Mouse (Mus musculus) olfactory bulb, adult 2 months (tissue): ENCODE measurements around the gene Tcp10c. TPM values are rescaled to one million over a fixed set of nuclear protein-coding genes. Genes with fewer than 3 reads are reported as not detected.
"Not testable (repeated sequence)": the region's sequence is repeated elsewhere in the genome, so short reads cannot be mapped to it uniquely, and the experiment has no call there.

ENCODE experiments used
- H3K27ac ChIP-seq: fragments of 200-500 bp; 2 replicates; pipeline ENCODE4 v1.5.1; 2012; ENCODE audit warnings: low read depth, low read length; ENCODE audit not compliant: insufficient read depth
- H3K4me1 ChIP-seq: fragments of 200-500 bp; 2 replicates; pipeline ENCODE4 v1.6.1; 2012; ENCODE audit warnings: low read length; ENCODE audit not compliant: control insufficient read depth, insufficient read depth
- H3K4me3 ChIP-seq: fragments of 200-500 bp; 2 replicates; pipeline ENCODE4 v1.5.1; 2012; ENCODE audit warnings: mild to moderate bottlenecking, low read depth, low read length, moderate library complexity; ENCODE audit not compliant: insufficient read depth
- WGBS: fragments of 180-500 bp; shearing (Covaris S2); methylation state at CpG from one replicate; pipeline ENCODE4 v1.1.7; 2018; 5-methylcytosine and 5-hydroxymethylcytosine counted together
- polyA plus RNA-seq: library from polyadenylated mRNA; stranded (reverse); fragments of >200 nt; gene quantifications from 2 replicates; pipeline ENCODE4 v1.2.4, GENCODE M21; 2012; ENCODE audit warnings: low replicate concordance; ENCODE audit not compliant: missing spikeins, insufficient read depth, insufficient read length

Tcp10c gene
- polyA plus RNA-seq = not detected in 2 replicates

- WGBS = 88% methylated on average over 4 of the region's 4 CpGs
- not testable (repeated sequence) for H3K4me3 ChIP-seq, H3K27ac ChIP-seq, H3K4me1 ChIP-seq
Observed at GRCm38 (mm10) chr17:13354521-13354920, at the start of gene Tcp10c. TSS of gene Tcp10c (plus strand) at chr17:13354572.

GRCm38 (mm10) chr17:13307852-13308251 is 46.5 kb upstream of the Tcp10c start:
- not testable (repeated sequence) for H3K4me1 ChIP-seq, H3K27ac ChIP-seq, H3K4me3 ChIP-seq
- WGBS = 82% methylated on average over 5 of the region's 6 CpGs

- not testable (repeated sequence) for H3K4me3 ChIP-seq, H3K4me1 ChIP-seq, H3K27ac ChIP-seq
- 83% methylated on average over 5 of the region's 5 CpGs for WGBS
Observed at GRCm38 (mm10) chr17:13308344-13308743, 46.0 kb upstream of the Tcp10c start.

- H3K4me1 ChIP-seq, H3K4me3 ChIP-seq, H3K27ac ChIP-seq: not testable (repeated sequence)
- WGBS = 90% methylated on average over 4 of the region's 4 CpGs
Observed at GRCm38 (mm10) chr17:13308746-13309145, 45.6 kb upstream of the Tcp10c start.

- 90% methylated on average over 10 of the region's 10 CpGs for WGBS
- H3K4me3 ChIP-seq = not testable (repeated sequence)
Observed at GRCm38 (mm10) chr17:13309182-13309631, 45.2 kb upstream of the Tcp10c start.

GRCm38 (mm10) chr17:13329967-13330366 is 24.4 kb upstream of the Tcp10c start:
- H3K27ac ChIP-seq, H3K4me1 ChIP-seq, H3K4me3 ChIP-seq: not testable (repeated sequence)
- 84% methylated on average over 4 of the region's 4 CpGs for WGBS

More at GRCm38 (mm10) chr17:13309182-13309631, 45.2 kb upstream of the Tcp10c start:
- not testable (repeated sequence) for H3K4me1 ChIP-seq, H3K27ac ChIP-seq

GRCm38 (mm10) chr17:13331179-13331578 is 23.2 kb upstream of the Tcp10c start:
- H3K4me1 ChIP-seq, H3K27ac ChIP-seq, H3K4me3 ChIP-seq: not testable (repeated sequence)
- WGBS = 72% methylated on average over 4 of the region's 4 CpGs

- WGBS = 90% methylated on average over 8 of the region's 8 CpGs
Observed at GRCm38 (mm10) chr17:13332496-13332895, 21.9 kb upstream of the Tcp10c start.

GRCm38 (mm10) chr17:13336979-13337749 is 17.2 kb upstream of the Tcp10c start:
- H3K27ac ChIP-seq, H3K4me1 ChIP-seq, H3K4me3 ChIP-seq: not testable (repeated sequence)
- WGBS = 69% methylated on average over 9 of the region's 9 CpGs

More at GRCm38 (mm10) chr17:13332496-13332895, 21.9 kb upstream of the Tcp10c start:
- not testable (repeated sequence) for H3K4me3 ChIP-seq, H3K27ac ChIP-seq, H3K4me1 ChIP-seq

- H3K4me1 ChIP-seq, H3K27ac ChIP-seq, H3K4me3 ChIP-seq: not testable (repeated sequence)
- 67% methylated on average over 1 of the region's 1 CpGs for WGBS
Observed at GRCm38 (mm10) chr17:13337931-13338330, 16.4 kb upstream of the Tcp10c start.

- not testable (repeated sequence) for H3K4me3 ChIP-seq, H3K27ac ChIP-seq, H3K4me1 ChIP-seq
- WGBS = 80% methylated on average over 1 of the region's 1 CpGs
Observed at GRCm38 (mm10) chr17:13340071-13340470, 14.3 kb upstream of the Tcp10c start.

GRCm38 (mm10) chr17:13345923-13346322 is 8.4 kb upstream of the Tcp10c start:
- not testable (repeated sequence) for H3K4me3 ChIP-seq, H3K4me1 ChIP-seq
- no CpG with 5 or more reads among the region's 4 CpGs for WGBS

GRCm38 (mm10) chr17:13349563-13349962 is 4.8 kb upstream of the Tcp10c start:
- 89% methylated on average over 4 of the region's 5 CpGs for WGBS
- not testable (repeated sequence) for H3K27ac ChIP-seq, H3K4me1 ChIP-seq, H3K4me3 ChIP-seq

More at GRCm38 (mm10) chr17:13345923-13346322, 8.4 kb upstream of the Tcp10c start:
- not testable (repeated sequence) for H3K27ac ChIP-seq

- WGBS = 85% methylated on average over 8 of the region's 8 CpGs
- H3K27ac ChIP-seq = not testable (repeated sequence)
Observed at GRCm38 (mm10) chr17:13353249-13353648, 1.1 kb upstream of the Tcp10c start.

GRCm38 (mm10) chr17:13362489-13362888 is 8.1 kb downstream of the Tcp10c start:
- H3K27ac ChIP-seq, H3K4me1 ChIP-seq, H3K4me3 ChIP-seq: not testable (repeated sequence)
- WGBS = 90% methylated on average over 2 of the region's 2 CpGs

More at GRCm38 (mm10) chr17:13353249-13353648, 1.1 kb upstream of the Tcp10c start:
- H3K4me1 ChIP-seq, H3K4me3 ChIP-seq: not testable (repeated sequence)
